In genomic region chr9:98299235-98299634, GRCm38 (mm10) we compare ENCODE assay signal across 16 mouse cellular contexts. TPM values are rescaled to one million over a fixed set of nuclear protein-coding genes. Genes with fewer than 3 reads are reported as not detected.
DNase-seq lines count a peak whose midpoint lies in the region; ATAC-seq and TF ChIP-seq lines count a peak whose summit lies in the region.
"Had no signal": no experiment of that assay in that cellular context is flagged by ENCODE, and none has a peak within 500 bp of the region (broad histone marks: within the 10 kb centered on the region; RNA-seq: fewer than 3 reads in every experiment).

No protein-coding gene starts in this region.

- H3K4me2 ChIP-seq in heart, embryonic 12.5 days = peak overlapping the region; percentile 6; the same call in 1 of the 2 replicates
- H3K4me2 ChIP-seq in midbrain, embryonic 11.5 days = no peak overlapping the region

- no peak for TF ChIP-seq CTCF in G1E (IDR thresholded peaks at IDR 0.05; ENCODE audit: low read depth, low read length)

- no peak overlapping the region for H3K27ac ChIP-seq in heart, embryonic 12.5 days (ENCODE audit: poor library complexity, severe bottlenecking)
- no peak overlapping the region for H3K27ac ChIP-seq in midbrain, embryonic 11.5 days (ENCODE audit: low read depth, low read length)

- no peak overlapping the region for H3K4me3 ChIP-seq in heart, embryonic 12.5 days
- H3K4me3 ChIP-seq in G1E (ENCODE audit: low read depth, low read length) = peak overlapping the region; percentile 59; the same call in 1 of the 2 replicates
- no peak overlapping the region for H3K4me3 ChIP-seq in midbrain, embryonic 11.5 days (ENCODE audit: low read depth, low read length)
- H3K4me3 ChIP-seq: myocyte had no signal

- no peaks in the 10 kb centered on the region for H3K36me3 ChIP-seq in heart, embryonic 12.5 days
- H3K36me3 ChIP-seq in G1E (replicated peaks) = peaks cover 36% of the 10 kb centered on the region
- H3K36me3 ChIP-seq in midbrain, embryonic 11.5 days (ENCODE audit: control insufficient read depth, insufficient read depth, low read length) = no peaks in the 10 kb centered on the region

- no peak for DNase-seq in heart, adult 8-10 months (ENCODE audit: low spot score)
- peak; percentile 22 for DNase-seq in G1E (ENCODE audit: low spot score)
- DNase-seq in cerebellum, adult 11-12 months = no peak
- DNase-seq in midbrain, embryonic 11.5 days (ENCODE audit: low spot score, missing footprints) = no peak
- no peak for DNase-seq in urinary bladder, postnatal 25 days (ENCODE audit: low spot score)
- DNase-seq: B cell, adult 2 months; gastrocnemius, postnatal 36 days; heart, postnatal 4 days; kidney, adult 18-20 months; kidney, postnatal 4 days; right cerebral cortex, postnatal 14 days; thymus, postnatal 14 days had no signal

- H3K27me3 ChIP-seq in heart, embryonic 12.5 days (replicated peaks) = no peaks in the 10 kb centered on the region
- no peaks in the 10 kb centered on the region; the same call in 1 of the 2 replicates for H3K27me3 ChIP-seq in G1E (ENCODE audit: insufficient read depth, low read length)
- H3K27me3 ChIP-seq in midbrain, embryonic 11.5 days (ENCODE audit: control insufficient read depth, insufficient read depth, low read length) = no peaks in the 10 kb centered on the region

- peaks cover 11% of the 10 kb centered on the region for H3K4me1 ChIP-seq in heart, embryonic 12.5 days (replicated peaks)
- peaks cover 52% of the 10 kb centered on the region for H3K4me1 ChIP-seq in G1E (ENCODE audit: insufficient read depth, low read depth, low read length)
- peaks cover 4% of the 10 kb centered on the region for H3K4me1 ChIP-seq in midbrain, embryonic 11.5 days (ENCODE audit: control insufficient read depth, insufficient read depth, low read length)

- ATAC-seq in heart, embryonic 12.5 days (ENCODE audit: insufficient number of reproducible peaks, low FRiP score) = peak; percentile 82
- ATAC-seq in G1E (ENCODE audit: extremely low read depth, insufficient number of reproducible peaks, low FRiP score, poor library complexity, severe bottlenecking) = peak; percentile 54
- ATAC-seq in erythroid progenitor cell, adult 5-6 weeks (replicated peaks; ENCODE audit: low FRiP score, poor library complexity, severe bottlenecking) = peak; percentile 83
- ATAC-seq in megakaryocyte-erythroid progenitor cell, adult 5-6 weeks (replicated peaks; ENCODE audit: low FRiP score, low TSS enrichment, poor library complexity, severe bottlenecking) = peak; percentile 83
- ATAC-seq in midbrain, embryonic 11.5 days (ENCODE audit: low FRiP score) = no peak

- no peak overlapping the region for H3K9ac ChIP-seq in heart, embryonic 12.5 days
- no peak overlapping the region for H3K9ac ChIP-seq in midbrain, embryonic 11.5 days (ENCODE audit: low read length)

- no peaks in the 10 kb centered on the region for H3K9me3 ChIP-seq in heart, embryonic 12.5 days (replicated peaks)
- no peaks in the 10 kb centered on the region for H3K9me3 ChIP-seq in G1E (replicated peaks)
- no peaks in the 10 kb centered on the region for H3K9me3 ChIP-seq in midbrain, embryonic 11.5 days (ENCODE audit: control insufficient read depth, low read length)

- WGBS in heart, embryonic 12.5 days = 62% methylated on average over 7 of the region's 7 CpGs
- 86% methylated on average over 7 of the region's 7 CpGs for WGBS in midbrain, embryonic 11.5 days

RNA-seq across cellular contexts. Expression of gene Nmnat3, which starts 12.0 kb away (rescaled TPM):
- 9.4 and 10.0 TPM in 2 replicates for polyA plus RNA-seq in heart, embryonic 12.5 days (2016; fragmentation: Nextera tagmentation; extraction: Ambion mirVana)
- 10 to 100 TPM; 17.2 to 24.1 (median 19.5) TPM for total RNA-seq in heart, adult 8-10 months (2022)
- 23.3 and 38.3 TPM in 2 replicates for total RNA-seq in G1E (2014; fragmentation: Nextera tagmentation)
- total RNA-seq in G1E (2017) = 10.7 and 10.8 TPM in 2 replicates
- polyA plus RNA-seq in G1E (2012) = 7.1 and 9.1 TPM in 2 replicates
- 66.3 and 77.1 TPM in 2 replicates for total RNA-seq in erythroid progenitor cell, adult 5-6 weeks (2015; ENCODE audit: low replicate concordance)
- 81.5 and 109 TPM in 2 replicates for total RNA-seq in erythroid progenitor cell, adult 5-6 weeks (2017; ENCODE audit: low replicate concordance)
- total RNA-seq in megakaryocyte-erythroid progenitor cell, adult 5-6 weeks (2014; fragmentation: Nextera tagmentation) = 36.1 and 45.5 TPM in 2 replicates
- total RNA-seq in megakaryocyte-erythroid progenitor cell, adult 5-6 weeks (2017) = 34.0 and 35.5 TPM in 2 replicates
- 2.3 and 3.2 TPM in 2 replicates for polyA plus RNA-seq in midbrain, embryonic 11.5 days (2014; fragmentation: Nextera tagmentation; extraction: Ambion mirVana)
